Mouse (Mus musculus): ENCODE measurements around the gene Dph2.

DNA sequence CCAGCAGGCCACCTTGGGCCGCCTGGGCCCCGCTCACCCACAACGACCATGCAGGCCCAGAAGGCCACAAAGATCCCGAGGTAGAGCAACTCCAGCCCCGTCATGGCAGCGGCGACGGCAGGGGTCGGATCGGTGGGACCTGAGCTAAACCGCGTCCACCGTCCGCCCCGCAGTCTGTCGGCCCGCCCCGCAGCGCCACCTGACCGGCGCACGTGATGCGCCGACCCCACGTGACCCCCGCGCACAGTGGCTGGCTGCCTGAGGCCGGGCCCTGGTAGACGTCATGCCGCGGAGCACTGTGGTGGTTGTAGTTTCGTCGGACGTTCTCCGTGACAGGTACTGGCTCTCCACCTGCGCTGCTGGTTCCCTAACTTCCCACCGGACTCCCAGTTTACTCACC, 4.7 kb downstream of the Dph2 start, which contains the start of gene Atp6v0b:
- TF ChIP-seq CTCF (IDR thresholded peaks at IDR 0.05; ENCODE audit: borderline replicate concordance, control insufficient read depth, extremely low read depth, insufficient read depth, low read length, poor library complexity) (peak; percentile 26; the same call in 1 of the 2 replicates), POLR2A (IDR thresholded peaks at IDR 0.05; ENCODE audit: control insufficient read depth, extremely low read depth, insufficient read depth, low read length, poor library complexity) (peak; percentile 75)
